Mouse (Mus musculus) bone marrow macrophage, adult 2 months (primary cell): ENCODE measurements around the gene Gtpbp3.

Experiments
- CTCF ChIP-seq: IDR thresholded peaks from 2 replicates; pipeline ENCODE4 v1.5.1; 2012; ENCODE audit warnings: low read depth, mild to moderate bottlenecking, low read length, moderate library complexity
- POLR2A ChIP-seq: IDR thresholded peaks from 2 replicates; pipeline ENCODE4 v1.6.1; 2012; ENCODE audit warnings: mild to moderate bottlenecking, low read depth, low read length, borderline replicate concordance

DNA sequence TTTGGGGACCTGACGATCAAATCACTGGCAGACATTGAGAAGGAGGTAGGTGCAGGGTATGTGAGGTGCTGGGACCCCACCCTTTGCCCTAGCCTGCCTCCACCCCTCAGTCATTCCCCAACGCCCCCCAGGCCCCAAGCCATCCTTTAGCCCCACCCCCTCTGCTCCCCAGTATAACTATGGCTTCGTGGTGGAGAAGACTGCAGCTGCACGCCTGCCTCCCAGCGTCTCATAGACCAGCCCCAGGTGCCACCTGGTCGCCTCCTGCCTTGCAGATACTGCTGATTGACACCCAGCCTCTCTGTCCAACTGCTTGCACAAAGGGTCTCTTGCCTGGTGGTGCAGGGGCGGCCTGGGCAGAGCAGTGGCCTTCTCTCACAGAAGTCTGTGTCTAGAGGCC lies 59.7 kb downstream of the Gtpbp3 start:
- TF ChIP-seq CTCF (no peak), POLR2A (no peak)
